Mouse (Mus musculus): ENCODE data around the gene 3110082J24Rik. TPM values are rescaled to one million over a fixed set of nuclear protein-coding genes. Genes with fewer than 3 reads are reported as not detected.
A peak's percentile ranks its signal among the peaks of the same experiment; 100 is the strongest.

Gene 3110082J24Rik
- not detected for polyA plus RNA-seq (2017; shearing (Covaris generic))

DNA sequence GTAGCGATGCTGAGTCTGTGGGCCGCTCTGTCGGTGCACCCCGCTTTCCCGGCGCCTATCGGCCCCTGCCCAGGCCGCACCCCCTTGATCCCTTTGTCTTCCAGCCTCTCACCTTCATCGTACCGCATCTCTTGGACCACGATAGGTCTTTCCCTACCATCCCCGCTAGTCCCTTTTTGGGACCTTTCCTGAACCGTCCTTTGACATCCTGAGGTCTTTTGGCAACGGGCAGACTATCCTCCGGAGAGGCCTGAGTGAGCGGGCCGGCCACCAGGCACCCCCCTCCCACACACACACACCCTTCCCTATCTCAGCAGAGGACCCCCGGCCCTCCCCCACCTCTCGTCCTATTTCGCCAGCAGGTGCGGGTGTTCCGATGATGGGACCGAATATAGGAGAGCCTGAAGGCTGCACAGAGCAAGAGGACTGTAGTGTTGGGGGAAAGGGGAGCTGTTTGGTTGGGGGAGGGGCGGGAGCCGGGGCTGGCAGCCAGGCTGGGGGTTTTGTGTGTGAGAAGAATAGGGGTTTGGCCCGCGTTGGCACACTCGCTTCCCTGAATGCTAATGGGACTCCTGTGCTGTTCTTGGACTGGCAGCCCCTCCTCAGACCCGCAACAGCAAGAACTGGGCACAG is at the start of gene 3110082J24Rik:
Gene 3110082J24Rik (minus strand): TSS at position 419 of the 633 bp plus-strand sequence.
- ATAC-seq, result no peak

DNA sequence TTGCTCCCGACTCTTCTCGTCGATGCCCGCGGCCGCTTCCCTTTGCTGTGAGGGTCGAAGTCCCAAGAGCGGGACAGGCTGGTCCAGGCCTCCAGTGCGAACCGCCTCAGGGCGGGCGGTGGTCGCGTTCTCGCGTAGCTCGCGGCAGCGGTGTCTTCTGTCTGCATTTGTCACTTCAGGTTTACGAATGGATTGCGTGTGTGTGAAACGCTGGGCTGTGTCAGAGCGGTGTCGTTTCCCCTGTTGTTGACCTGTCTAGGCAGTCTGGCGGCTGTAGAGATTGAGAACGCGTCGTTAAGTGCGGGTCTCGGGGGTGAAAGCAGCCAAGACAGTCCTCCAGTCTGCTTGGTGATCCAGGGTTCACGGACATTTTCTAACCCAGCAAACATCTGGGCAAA is 49.5 kb upstream of the 3110082J24Rik start:
- peak; percentile 25 for ATAC-seq

DNA sequence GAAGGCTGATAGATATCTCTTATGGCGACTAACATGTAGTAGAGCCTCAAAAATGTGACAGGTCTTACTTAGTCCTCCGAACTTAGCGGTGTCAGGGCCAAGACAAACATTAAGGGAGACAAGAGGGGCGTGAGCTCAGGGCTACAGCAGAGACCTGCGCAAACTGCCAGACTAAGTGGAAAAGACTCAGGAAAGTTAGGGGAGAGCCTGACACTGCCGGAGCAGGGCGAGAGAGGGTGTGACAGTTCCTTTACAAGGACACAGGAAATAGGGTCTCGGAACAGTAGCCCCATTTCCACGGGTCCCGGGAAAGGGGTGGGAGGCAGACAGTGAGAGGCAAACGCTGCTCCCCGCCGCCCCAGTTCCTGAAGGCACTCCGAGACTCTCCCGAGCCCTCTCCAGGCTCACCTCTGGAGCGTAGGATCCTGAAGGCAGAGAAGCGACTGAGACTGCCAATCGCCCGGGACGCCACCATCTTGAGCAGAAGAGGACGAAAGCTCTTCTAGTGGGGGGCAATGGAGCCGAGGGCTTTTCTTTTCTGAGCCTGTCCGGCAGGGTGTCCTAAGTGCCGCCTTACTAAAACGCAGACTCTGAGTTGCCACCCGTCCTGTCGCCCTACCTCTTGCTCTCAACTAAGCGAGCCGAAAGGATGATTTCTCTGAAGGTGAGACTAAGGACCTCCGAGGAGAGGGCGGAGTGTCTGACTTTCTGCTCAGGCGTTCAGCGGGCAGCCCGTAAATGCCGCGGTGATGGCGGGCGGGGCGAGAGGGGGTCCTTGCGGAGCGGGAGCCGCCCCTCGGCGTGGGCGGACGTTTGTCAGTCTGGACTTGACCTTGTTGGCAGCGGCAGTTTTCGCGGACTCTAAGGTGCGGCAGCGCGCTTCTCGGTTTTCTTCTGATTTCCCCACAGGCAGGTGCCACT is 48.8 kb upstream of the 3110082J24Rik start, which contains the start of the genes Hadha and Hadhb:
Gene Hadha (minus strand): TSS at position 689 of the 921 bp plus-strand sequence.
Gene Hadhb (plus strand): TSS at position 775 of the 921 bp plus-strand sequence.
- ATAC-seq, result peak; percentile 82

DNA sequence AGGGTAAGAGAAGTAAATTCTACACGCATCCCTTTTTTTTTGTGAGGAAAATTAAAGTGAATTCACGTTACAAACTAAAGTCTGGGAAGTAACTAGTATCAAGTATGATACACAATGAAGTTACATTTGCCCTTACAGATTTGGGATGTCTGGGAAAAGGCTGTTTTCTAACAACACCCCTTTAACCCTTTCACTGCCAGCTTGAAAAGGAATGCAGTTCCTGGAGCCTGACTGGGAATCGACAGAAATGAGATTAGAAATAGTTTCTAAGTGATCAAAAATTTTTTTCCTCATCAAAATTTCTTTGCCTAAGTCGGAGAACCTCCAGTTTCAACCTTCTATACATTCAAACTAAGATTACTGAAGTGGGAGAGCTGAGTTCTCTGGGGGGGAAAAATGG is 48.1 kb upstream of the 3110082J24Rik start:
- no peak for ATAC-seq

DNA sequence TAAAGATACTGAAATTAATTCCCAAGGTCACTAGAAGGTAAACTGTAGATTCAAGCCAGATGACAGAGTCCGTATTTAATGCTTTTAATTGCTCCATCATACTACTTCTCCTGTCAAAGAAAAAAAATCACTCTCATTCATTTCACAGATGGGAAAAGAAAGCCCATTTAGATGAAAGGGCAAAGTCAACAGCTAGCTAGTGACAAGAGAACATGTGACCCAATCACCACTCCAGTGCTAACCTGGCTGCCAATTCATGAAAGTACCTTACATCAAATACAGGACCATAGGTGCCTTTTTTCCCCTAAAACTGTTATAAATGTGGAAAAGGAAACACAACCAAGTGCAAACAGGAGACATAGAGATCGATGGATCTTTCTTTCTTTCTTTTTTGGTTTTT is 47.3 kb upstream of the 3110082J24Rik start:
- ATAC-seq, result no peak

DNA sequence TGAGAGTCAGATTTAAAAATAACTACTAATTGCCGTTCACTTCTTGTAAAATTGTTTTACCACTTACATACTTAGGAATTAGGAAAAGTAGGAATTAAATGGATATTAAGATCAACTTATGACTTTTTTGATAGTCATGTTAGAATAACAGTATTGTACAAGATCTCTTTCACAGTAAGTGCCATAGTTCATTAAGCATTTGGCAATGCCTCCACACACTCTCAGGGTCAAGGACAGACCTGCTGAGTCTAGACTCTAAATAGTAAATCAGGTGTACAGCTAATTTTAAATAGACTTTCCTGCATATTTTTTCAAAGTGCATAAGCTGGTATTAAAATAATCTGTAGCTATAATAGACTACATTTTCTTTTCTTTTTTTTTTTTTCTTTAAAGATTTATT is 46.5 kb upstream of the 3110082J24Rik start:
- ATAC-seq, result no peak

DNA sequence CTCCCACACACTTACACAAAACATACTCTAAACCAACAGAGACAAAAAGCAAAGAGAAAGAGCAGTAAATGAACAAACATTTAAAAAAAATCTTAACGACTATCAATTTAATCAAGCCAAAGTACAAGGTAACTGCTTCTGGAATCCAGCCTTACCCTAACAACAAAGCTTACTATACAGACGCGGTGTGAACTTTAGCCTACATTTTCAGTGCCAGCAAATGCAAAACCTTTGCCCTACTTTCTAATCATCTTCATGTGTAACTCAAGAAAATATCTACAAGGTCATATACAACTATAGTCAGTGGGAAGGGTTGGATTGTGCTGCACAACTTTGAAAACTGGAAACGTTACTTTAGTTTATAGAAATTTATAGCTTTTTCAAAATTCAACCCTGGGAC is 46.1 kb upstream of the 3110082J24Rik start:
- no peak for ATAC-seq

DNA sequence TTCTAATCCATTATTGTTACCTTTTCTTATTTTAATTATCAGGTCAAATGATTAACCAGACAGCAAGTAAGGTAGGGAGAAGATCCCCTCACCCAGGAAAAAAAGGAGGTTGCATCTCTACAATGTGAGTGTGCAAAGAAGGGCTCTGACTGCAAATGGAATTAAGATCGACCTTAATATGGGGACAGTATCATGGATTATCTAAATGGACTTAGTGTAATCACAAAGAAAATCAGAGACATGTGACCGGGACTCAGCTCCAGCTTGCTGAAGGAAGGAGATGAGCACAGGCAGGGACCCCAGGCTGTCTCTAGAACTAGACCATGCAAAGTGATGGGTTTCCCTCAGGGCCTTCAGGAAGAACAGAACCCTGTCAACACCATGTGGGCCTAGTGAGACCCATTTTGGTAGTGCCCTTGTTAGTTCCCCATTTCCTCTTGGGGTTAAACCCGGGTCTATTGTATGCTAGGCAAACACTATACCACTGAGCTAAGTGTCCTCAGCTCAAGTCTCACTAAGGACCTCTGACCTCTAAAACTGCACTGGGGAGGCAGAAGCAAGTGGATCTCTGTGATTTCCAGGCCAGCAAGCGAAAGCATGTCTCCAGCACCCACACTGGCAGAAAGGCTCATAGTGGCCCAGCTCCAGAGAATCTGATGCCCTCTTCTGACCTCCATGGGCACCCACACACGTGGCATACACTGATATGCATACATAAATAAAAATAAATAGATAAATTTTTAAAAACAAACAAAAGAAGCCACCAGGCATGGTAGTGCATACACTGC is 42.4 kb upstream of the 3110082J24Rik start:
- ATAC-seq, result no peak

DNA sequence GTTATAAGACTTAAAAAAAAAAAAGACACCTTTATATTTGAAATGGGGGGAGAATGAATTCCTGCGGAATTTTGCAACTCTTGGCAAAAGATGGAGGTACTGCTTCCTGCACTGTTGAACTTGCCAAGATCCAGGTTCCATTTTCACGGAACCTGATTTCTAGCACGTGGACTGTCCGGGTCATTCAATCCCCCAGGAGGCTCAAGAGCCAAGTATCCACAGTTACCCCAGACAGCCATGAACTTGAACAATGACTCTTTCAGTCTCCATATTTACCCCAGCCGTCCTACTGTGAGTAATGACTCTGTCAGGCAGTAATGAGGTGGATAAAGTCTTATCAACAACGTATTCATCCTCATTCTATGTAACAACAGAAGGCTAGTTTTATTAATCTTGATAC is 40.6 kb upstream of the 3110082J24Rik start:
- no peak for ATAC-seq

DNA sequence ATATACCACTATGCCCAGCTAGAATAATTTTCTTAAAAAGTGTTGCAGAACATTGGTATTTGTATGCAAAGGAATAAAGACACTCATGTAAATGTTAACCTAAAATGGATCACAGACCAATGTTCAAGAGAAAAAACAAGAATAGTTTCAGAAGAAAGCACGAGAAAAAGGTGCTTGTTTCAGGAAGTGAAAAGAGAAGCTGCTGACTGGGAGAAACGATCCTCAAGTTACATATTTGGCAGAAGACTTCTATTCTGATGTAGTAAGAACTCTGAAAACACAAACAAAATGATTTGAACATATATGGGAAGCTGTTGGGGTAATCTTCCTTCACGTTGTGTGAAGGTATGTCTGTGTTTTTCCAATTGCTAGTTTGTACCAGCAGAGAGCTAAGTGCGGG is 32.3 kb upstream of the 3110082J24Rik start:
- no peak for ATAC-seq

DNA sequence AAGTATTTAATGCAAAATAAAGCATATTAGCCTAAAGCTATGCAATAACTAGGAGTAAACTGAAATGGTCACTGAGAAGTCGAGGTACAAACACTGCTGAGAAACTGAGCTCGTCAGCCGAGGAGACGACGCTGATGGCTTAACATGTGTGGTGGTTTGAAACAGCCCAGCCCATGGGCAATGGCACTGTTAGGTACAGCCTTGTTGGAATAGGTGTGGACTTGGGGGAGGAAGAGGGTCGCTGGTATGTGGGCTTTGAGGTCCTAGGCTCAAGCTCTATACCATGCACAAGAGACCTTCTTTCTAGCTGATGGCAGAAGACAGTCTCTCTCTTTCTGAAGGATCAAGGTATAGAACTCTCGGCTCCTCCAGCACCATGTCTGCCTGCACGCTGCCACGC is 31.4 kb upstream of the 3110082J24Rik start:
- ATAC-seq, result no peak

DNA sequence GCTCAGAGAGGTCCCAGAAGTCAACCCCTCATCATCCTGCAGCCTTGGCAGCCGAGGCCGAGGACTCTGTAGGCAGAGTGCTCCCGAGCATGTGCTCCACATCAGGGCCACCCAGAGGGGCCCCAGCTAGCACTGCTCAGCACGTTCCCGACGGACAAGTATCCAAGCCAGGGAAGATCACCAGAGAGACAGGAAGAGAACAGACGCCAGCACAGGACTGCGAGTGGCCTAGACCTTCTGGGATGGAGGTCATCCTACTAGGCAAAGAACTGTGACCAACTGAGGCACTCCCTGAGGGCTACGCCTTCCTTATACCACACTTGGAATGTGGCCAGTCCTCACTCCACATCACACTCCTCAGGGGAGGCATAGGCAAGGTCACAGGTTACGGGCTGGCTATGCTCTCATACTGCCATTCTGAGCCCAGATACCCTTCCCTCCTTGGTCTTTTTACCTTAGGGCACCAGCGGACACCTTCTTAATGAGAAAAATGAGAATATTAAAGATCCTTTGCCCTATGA is 29.9 kb upstream of the 3110082J24Rik start:
- no peak for ATAC-seq

DNA sequence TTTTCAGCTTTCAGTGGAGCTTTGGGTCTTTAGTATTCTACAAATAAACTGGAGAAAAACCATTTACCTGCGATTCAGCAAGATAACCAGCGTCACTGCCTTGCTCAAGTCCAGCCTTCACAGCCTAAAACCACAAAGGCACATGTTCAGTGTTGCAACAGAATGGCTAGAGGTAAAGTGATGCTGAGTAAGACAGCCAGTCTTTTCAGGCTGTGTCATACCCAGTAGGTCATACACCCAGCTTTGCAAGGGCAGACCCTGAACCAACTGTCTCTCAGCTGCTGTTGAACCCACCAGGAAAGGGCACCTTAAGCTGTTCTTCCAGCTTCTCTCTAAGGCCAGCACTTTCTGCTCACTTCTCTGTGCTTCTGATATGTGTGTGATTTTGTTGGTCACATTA is 26.3 kb upstream of the 3110082J24Rik start:
- no peak for ATAC-seq

DNA sequence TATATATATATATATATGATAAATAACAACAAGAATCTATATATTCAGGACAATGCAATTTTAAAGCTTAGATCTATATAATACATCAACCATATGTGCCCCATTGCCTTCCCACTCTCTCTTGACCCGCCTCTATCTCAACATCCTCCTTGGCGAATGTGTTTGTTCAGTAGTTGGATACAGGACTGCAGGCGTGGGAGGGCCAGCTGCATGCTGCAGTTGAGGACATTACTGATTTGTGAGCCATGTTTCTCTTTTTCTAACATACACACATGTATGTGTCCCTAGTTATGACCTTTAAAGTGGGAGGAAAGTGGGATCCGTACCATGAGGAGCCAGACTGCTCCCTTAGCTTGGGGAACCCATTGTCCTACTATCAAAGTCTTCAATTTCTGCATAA is 25.4 kb upstream of the 3110082J24Rik start:
- no peak for ATAC-seq

DNA sequence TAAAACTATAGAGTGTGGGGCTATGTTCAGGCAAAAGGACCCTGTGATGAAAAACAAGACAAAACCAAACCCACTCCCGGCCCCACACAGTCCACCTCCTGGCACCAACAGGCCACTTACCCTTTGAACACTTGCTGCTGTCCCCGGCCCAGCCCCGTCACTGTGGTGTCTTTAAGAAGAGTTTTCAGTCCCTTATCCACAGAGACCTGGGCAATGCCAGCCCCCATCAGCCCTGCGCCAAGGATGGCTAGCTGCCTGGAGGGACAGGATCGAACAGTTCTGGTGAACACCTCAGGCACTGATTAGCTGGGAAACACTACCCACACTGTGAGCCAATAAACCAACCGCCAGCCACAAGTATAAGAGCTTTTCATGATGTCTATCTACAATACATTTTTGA is 22.8 kb upstream of the 3110082J24Rik start:
- no peak for ATAC-seq

DNA sequence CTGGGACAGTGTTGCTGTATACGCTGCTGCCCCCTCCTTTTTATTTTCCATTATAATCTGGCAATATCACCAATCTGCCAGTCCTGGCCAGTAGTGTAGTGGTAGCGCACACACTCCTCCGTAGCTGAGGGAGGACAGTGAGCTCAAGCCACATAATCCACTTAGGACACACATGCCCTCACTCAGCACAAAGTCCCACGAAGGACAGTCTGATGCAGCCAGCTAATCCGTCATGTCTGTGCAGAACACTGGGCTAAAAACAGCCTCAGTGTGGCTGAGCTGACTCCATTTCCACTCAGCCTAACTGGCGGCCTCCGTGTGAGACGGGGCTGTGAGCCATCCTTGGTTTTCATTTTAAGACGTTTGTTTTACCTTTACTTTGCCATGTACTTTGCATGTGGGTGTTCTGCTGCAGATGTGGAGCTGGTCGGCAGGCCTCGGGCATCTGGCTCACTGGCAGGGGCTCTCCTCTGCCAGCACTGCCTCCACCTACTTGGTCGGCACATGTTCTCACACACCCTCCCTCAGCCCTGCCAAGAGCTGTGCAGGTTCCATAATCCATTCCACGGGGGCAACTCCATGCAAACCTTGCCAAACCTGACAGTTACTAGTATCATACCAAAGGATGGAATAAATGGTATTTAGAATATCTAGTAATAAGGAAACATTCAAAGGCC is 22.2 kb upstream of the 3110082J24Rik start:
- ATAC-seq, result no peak

DNA sequence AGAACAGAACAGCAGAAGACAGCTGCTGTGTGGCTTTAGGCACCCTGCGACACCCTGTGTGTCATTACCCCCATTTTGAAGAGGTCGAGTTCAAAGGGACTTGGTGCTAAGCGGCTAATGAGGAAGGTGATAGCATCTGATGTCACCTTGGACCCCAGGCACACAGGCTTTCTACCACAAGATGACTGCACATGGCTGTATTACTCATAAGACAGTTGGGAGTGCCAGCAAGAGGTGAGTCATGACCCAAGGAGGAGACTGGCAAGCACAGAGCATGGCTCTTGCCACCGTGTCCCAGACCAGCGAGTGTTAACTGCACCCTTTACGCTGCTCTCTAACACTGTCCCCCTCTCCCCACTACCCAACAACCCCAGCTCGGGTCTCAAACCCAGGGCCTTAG is 20.9 kb upstream of the 3110082J24Rik start:
- no peak for ATAC-seq

DNA sequence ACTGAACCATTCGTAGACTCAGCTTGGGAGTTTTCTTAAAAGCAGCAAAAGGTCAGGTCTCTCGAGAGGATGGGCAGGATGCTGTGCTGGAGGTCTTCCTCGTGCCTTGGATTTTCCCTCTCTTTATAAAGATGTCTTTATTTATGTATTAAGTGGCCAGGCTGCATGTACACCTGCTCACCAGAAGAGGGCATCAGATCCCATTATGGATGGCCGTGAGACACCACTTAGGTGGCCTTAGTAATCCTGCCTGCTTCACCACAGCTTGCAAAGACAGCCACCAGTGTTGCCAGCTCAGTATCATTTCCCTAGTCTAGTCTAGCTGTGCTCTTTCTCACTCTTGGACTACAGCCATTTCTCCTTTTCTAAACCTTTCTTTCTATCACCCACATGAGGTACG is 19.7 kb upstream of the 3110082J24Rik start:
- ATAC-seq, result peak; percentile 43

DNA sequence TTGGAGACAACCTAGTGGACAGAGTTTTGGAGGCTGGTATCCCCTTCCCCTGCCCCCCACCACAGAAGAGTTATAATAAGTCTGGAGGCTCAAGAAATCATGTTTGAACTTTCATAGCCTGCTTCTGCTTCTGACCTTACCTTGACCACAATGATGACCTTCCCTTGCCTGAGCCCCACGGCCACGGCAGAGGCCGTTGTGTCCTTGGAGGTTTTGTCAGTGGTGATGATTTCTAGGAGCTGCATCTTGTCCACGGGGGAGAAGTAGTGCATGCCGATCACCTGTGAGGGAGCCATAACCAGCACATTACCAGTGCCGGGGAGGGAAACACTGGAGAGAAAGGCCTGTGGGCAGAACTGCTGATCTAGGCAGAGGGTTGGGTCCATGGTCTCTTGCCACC is 16.6 kb upstream of the 3110082J24Rik start:
- ATAC-seq, result no peak

DNA sequence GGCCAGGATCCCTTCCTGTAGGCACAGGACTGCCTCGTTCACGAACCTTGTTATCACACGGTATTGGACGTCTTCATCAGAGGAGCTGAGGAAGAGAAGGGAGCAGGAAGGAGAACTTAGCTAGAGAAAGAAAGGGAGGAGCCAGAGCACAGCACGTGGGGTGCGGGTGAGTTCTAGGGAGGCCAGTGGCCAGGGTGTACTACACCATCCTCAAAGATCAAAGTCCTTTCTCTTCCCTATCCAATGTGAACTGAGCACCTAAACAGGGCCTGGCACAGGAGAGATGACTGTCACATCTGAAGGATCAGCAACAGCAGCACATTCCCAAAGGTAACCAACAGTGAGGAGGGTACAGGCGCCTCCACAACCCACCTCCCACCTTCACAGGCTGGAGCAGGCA is 14.2 kb upstream of the 3110082J24Rik start:
- ATAC-seq, result no peak

DNA sequence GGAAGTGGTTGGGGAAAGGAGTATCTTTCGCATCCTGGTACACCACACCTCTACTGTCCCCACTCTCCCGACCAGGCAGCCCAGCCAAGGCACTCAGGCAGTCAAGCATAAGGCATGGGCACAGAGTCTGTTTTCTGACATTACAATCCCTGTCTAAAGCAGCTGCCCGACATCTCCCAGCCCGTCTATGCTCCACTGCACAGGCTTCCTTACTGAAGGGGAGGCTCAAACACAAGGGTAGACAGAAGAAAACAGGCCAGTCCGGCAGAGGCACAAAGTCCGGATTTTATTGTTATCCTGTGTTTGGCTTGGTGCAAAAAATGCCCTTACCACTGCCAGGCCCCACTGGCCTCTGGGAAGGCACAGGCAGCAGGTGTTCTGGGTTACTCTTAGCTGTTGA is 13.3 kb upstream of the 3110082J24Rik start:
- ATAC-seq, result no peak

DNA sequence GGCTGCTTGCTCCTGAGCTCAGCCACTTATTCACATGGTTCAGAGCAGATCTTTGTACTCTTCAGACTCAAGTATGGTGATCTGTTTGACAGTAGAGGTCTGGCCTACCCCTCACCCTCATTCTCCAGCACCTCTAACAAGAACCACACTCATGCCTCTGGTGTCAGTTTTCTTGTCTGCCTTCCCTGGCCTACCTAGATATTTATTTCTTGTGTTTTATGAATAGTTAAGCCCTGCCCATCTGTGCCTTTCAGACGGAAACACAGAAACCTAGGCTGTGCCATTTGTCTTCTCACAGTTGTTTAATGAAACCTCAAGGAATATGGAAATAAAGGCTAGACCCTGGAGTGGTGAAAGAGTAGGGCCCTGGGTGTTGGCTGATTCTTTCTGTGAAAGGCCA is 12.1 kb upstream of the 3110082J24Rik start:
- ATAC-seq, result no peak
